Mouse (Mus musculus): ENCODE measurements around the gene Hcrtr1. TPM values are rescaled to one million over a fixed set of nuclear protein-coding genes. Genes with fewer than 3 reads are reported as not detected.

Gene Hcrtr1
- polyA plus RNA-seq, 1 experiment, result not detected

GRCm38 (mm10) chr4:130128907-130129306 is 10.3 kb downstream of the Hcrtr1 start:
- no peak for TF ChIP-seq POLR2A (IDR thresholded peaks at IDR 0.05; ENCODE audit: low read depth, low read length)
- TF ChIP-seq CTCF (IDR thresholded peaks at IDR 0.05; ENCODE audit: borderline replicate concordance, insufficient read depth, low read length), result no peak
- H3K27ac ChIP-seq (ENCODE audit: insufficient read depth, low read length), result no peak overlapping the region
- 0 out of 2 replicates have a peak, but pooled peaks cover 11% of the 10 kb centered on the region for H3K4me1 ChIP-seq (ENCODE audit: control insufficient read depth, insufficient read depth, low read length)
- H3K4me3 ChIP-seq (ENCODE audit: insufficient read depth, low read length), result no peak overlapping the region

- H3K27ac ChIP-seq (ENCODE audit: insufficient read depth, low read length), result peak overlapping the region; percentile 1; the same call in 1 of the 2 replicates
Measured at GRCm38 (mm10) chr4:130125935-130126334, 13.2 kb downstream of the Hcrtr1 start.

GRCm38 (mm10) chr4:130125164-130125563 is 14.0 kb downstream of the Hcrtr1 start:
- Histone ChIP-seq H3K27ac (ENCODE audit: insufficient read depth, low read length) (no peak overlapping the region), H3K4me3 (ENCODE audit: insufficient read depth, low read length) (no peak overlapping the region), H3K4me1 (ENCODE audit: control insufficient read depth, insufficient read depth, low read length) (0 out of 2 replicates have a peak, but pooled peaks cover 14% of the 10 kb centered on the region)
- no peak for TF ChIP-seq CTCF (IDR thresholded peaks at IDR 0.05; ENCODE audit: borderline replicate concordance, insufficient read depth, low read length)
- TF ChIP-seq POLR2A (IDR thresholded peaks at IDR 0.05; ENCODE audit: low read depth, low read length), result no peak

More at GRCm38 (mm10) chr4:130125935-130126334, 13.2 kb downstream of the Hcrtr1 start:
- Histone ChIP-seq H3K4me1 (ENCODE audit: control insufficient read depth, insufficient read depth, low read length) (0 out of 2 replicates have a peak, but pooled peaks cover 14% of the 10 kb centered on the region), H3K4me3 (ENCODE audit: insufficient read depth, low read length) (no peak overlapping the region)
- TF ChIP-seq POLR2A (IDR thresholded peaks at IDR 0.05; ENCODE audit: low read depth, low read length) (no peak), CTCF (IDR thresholded peaks at IDR 0.05; ENCODE audit: borderline replicate concordance, insufficient read depth, low read length) (no peak)

- TF ChIP-seq CTCF (IDR thresholded peaks at IDR 0.05; ENCODE audit: borderline replicate concordance, insufficient read depth, low read length), result no peak
- TF ChIP-seq POLR2A (IDR thresholded peaks at IDR 0.05; ENCODE audit: low read depth, low read length), result no peak
- H3K27ac ChIP-seq (ENCODE audit: insufficient read depth, low read length), result no peak overlapping the region
- no peak overlapping the region for H3K4me3 ChIP-seq (ENCODE audit: insufficient read depth, low read length)
- 0 out of 2 replicates have a peak, but pooled peaks cover 14% of the 10 kb centered on the region for H3K4me1 ChIP-seq (ENCODE audit: control insufficient read depth, insufficient read depth, low read length)
Measured at GRCm38 (mm10) chr4:130124110-130124509, 15.0 kb downstream of the Hcrtr1 start.

GRCm38 (mm10) chr4:130123020-130123419 is 16.1 kb downstream of the Hcrtr1 start:
- Histone ChIP-seq H3K4me3 (ENCODE audit: insufficient read depth, low read length) (no peak overlapping the region), H3K27ac (ENCODE audit: insufficient read depth, low read length) (no peak overlapping the region), H3K4me1 (ENCODE audit: control insufficient read depth, insufficient read depth, low read length) (0 out of 2 replicates have a peak, but pooled peaks cover 14% of the 10 kb centered on the region)
- TF ChIP-seq CTCF (IDR thresholded peaks at IDR 0.05; ENCODE audit: borderline replicate concordance, insufficient read depth, low read length) (no peak), POLR2A (IDR thresholded peaks at IDR 0.05; ENCODE audit: low read depth, low read length) (no peak)

- TF ChIP-seq POLR2A (IDR thresholded peaks at IDR 0.05; ENCODE audit: low read depth, low read length) (no peak), CTCF (IDR thresholded peaks at IDR 0.05; ENCODE audit: borderline replicate concordance, insufficient read depth, low read length) (no peak)
- Histone ChIP-seq H3K4me1 (ENCODE audit: control insufficient read depth, insufficient read depth, low read length) (0 out of 2 replicates have a peak, but pooled peaks cover 11% of the 10 kb centered on the region), H3K27ac (ENCODE audit: insufficient read depth, low read length) (no peak overlapping the region), H3K4me3 (ENCODE audit: insufficient read depth, low read length) (no peak overlapping the region)
Measured at GRCm38 (mm10) chr4:130121560-130121959, 17.6 kb downstream of the Hcrtr1 start.

- H3K27ac ChIP-seq (ENCODE audit: insufficient read depth, low read length), result no peak overlapping the region
- no peak overlapping the region for H3K4me3 ChIP-seq (ENCODE audit: insufficient read depth, low read length)
- TF ChIP-seq POLR2A (IDR thresholded peaks at IDR 0.05; ENCODE audit: low read depth, low read length) (no peak), CTCF (IDR thresholded peaks at IDR 0.05; ENCODE audit: borderline replicate concordance, insufficient read depth, low read length) (no peak)
- 0 out of 2 replicates have a peak, but pooled peaks cover 4% of the 10 kb centered on the region for H3K4me1 ChIP-seq (ENCODE audit: control insufficient read depth, insufficient read depth, low read length)
Measured at GRCm38 (mm10) chr4:130120752-130121151, 18.4 kb downstream of the Hcrtr1 start.

GRCm38 (mm10) chr4:130112732-130113131 is 26.4 kb downstream of the Hcrtr1 start:
- H3K4me1 ChIP-seq (ENCODE audit: control insufficient read depth, insufficient read depth, low read length), result peaks cover 21% of the 10 kb centered on the region
- H3K4me3 ChIP-seq (ENCODE audit: insufficient read depth, low read length), result no peak overlapping the region
- peak overlapping the region; percentile 38; the same call in 1 of the 2 replicates for H3K27ac ChIP-seq (ENCODE audit: insufficient read depth, low read length)
- no peak for TF ChIP-seq POLR2A (IDR thresholded peaks at IDR 0.05; ENCODE audit: low read depth, low read length)
- TF ChIP-seq CTCF (IDR thresholded peaks at IDR 0.05; ENCODE audit: borderline replicate concordance, insufficient read depth, low read length), result no peak

GRCm38 (mm10) chr4:130112299-130112698 is 26.9 kb downstream of the Hcrtr1 start:
- peaks cover 21% of the 10 kb centered on the region for H3K4me1 ChIP-seq (ENCODE audit: control insufficient read depth, insufficient read depth, low read length)
- no peak overlapping the region for H3K4me3 ChIP-seq (ENCODE audit: insufficient read depth, low read length)
- TF ChIP-seq CTCF (IDR thresholded peaks at IDR 0.05; ENCODE audit: borderline replicate concordance, insufficient read depth, low read length) (no peak), POLR2A (IDR thresholded peaks at IDR 0.05; ENCODE audit: low read depth, low read length) (no peak)

GRCm38 (mm10) chr4:130110091-130110490 is 29.1 kb downstream of the Hcrtr1 start:
- TF ChIP-seq POLR2A (IDR thresholded peaks at IDR 0.05; ENCODE audit: low read depth, low read length), result no peak
- no peak for TF ChIP-seq CTCF (IDR thresholded peaks at IDR 0.05; ENCODE audit: borderline replicate concordance, insufficient read depth, low read length)
- H3K4me3 ChIP-seq (ENCODE audit: insufficient read depth, low read length), result no peak overlapping the region
- H3K4me1 ChIP-seq (ENCODE audit: control insufficient read depth, insufficient read depth, low read length), result peaks cover 23% of the 10 kb centered on the region
- no peak overlapping the region for H3K27ac ChIP-seq (ENCODE audit: insufficient read depth, low read length)

More at GRCm38 (mm10) chr4:130112299-130112698, 26.9 kb downstream of the Hcrtr1 start:
- peak overlapping the region; percentile 50 for H3K27ac ChIP-seq (ENCODE audit: insufficient read depth, low read length)
